Mouse (Mus musculus) limb, embryonic 11.5 days (tissue): ENCODE results near the gene Tardbp. TPM values are rescaled to one million over a fixed set of nuclear protein-coding genes. Genes with fewer than 3 reads are reported as not detected.
A peak's percentile ranks its signal among the peaks of the same experiment; 100 is the strongest.

Experiments used
- ATAC-seq: fragments of 200-750 bp; cut with Nextera tagmentation; 2 replicates; pipeline ENCODE4 v1.8.0; 2017; ENCODE audit warnings: low read depth; ENCODE audit not compliant: insufficient number of reproducible peaks, low FRiP score, low TSS enrichment
- DNase-seq: peaks from one replicate; pipeline ENCODE4 v3.0.0-alpha.2; 2015; ENCODE audit warnings: low spot score
- H3K27ac ChIP-seq: fragments of 300-500 bp; sonication (generic); replicated peaks from 2 replicates; pipeline ENCODE4 v1.5.1; 2014; ENCODE audit warnings: low read depth, mild to moderate bottlenecking, low read length
- H3K27me3 ChIP-seq: fragments of 300-500 bp; sonication (generic); 2 replicates; pipeline ENCODE4 v1.6.1; 2014; ENCODE audit warnings: mild to moderate bottlenecking, low read length, mixed read lengths; ENCODE audit not compliant: control insufficient read depth, insufficient read depth
- H3K36me3 ChIP-seq: fragments of 300-500 bp; sonication (generic); 2 replicates; pipeline ENCODE4 v1.6.1; 2014; ENCODE audit warnings: mild to moderate bottlenecking, low read length, moderate library complexity, mixed read lengths; ENCODE audit not compliant: control insufficient read depth, insufficient read depth
- H3K4me1 ChIP-seq: fragments of 300-500 bp; sonication (generic); 2 replicates; pipeline ENCODE4 v1.6.1; 2014; ENCODE audit warnings: low read length, mixed read lengths; ENCODE audit not compliant: control insufficient read depth, insufficient read depth
- H3K4me2 ChIP-seq: fragments of 300-500 bp; sonication (generic); 2 replicates; pipeline ENCODE4 v1.6.1; 2014; ENCODE audit warnings: low read depth, mild to moderate bottlenecking, moderate library complexity; ENCODE audit not compliant: severe bottlenecking
- H3K4me3 ChIP-seq: fragments of 300-500 bp; sonication (generic); 2 replicates; pipeline ENCODE4 v1.5.1; 2014; ENCODE audit warnings: low read depth, low read length
- H3K9ac ChIP-seq: fragments of 300-500 bp; sonication (generic); 2 replicates; pipeline ENCODE4 v1.6.1; 2014; ENCODE audit warnings: mild to moderate bottlenecking, low read length
- H3K9me3 ChIP-seq: fragments of 300-500 bp; sonication (generic); 2 replicates; pipeline ENCODE4 v1.6.1; 2016; ENCODE audit warnings: low read length; ENCODE audit not compliant: control insufficient read depth
- WGBS: fragments of 180-500 bp; shearing (Covaris S2); extraction: QIAGEN DNeasy Blood & Tissue Kit; methylation state at CpG from one replicate; pipeline ENCODE4 v1.1.7; 2014; 5-methylcytosine and 5-hydroxymethylcytosine counted together
- polyA plus RNA-seq: library from polyadenylated mRNA; unstranded; fragments of >200 nt; fragmentation: Nextera tagmentation; extraction: Ambion mirVana; gene quantifications from 2 replicates; pipeline ENCODE4 v1.2.1, GENCODE M21; 2014

Tardbp gene
- polyA plus RNA-seq, result 198 and 237 TPM in 2 replicates

GRCm38 (mm10) chr4:148626623-148627185 lies at the start of gene Tardbp:
Tardbp (minus strand) TSS chr4:148627019.
- Histone ChIP-seq H3K27ac (peak within 1 kb of the TSS; percentile 91), H3K4me3 (peak within 1 kb of the TSS; percentile 92), H3K9me3 (no peaks in the 10 kb centered on the region), H3K4me2 (peak within 1 kb of the TSS; percentile 47), H3K36me3 (peaks cover 19% of the 10 kb centered on the region), H3K4me1 (no peaks in the 10 kb centered on the region; the same call in 1 of the 2 replicates), H3K27me3 (no peaks in the 10 kb centered on the region), H3K9ac (peak within 1 kb of the TSS; percentile 99)
- DNase-seq (peak; percentile 97), ATAC-seq (peak; percentile 91)
- under 1% methylated on average over 51 of the region's 51 CpGs for WGBS

GRCm38 (mm10) chr4:148676188-148676960 lies 49.6 kb upstream of the Tardbp start:
- 43% methylated on average over 16 of the region's 16 CpGs for WGBS
- ATAC-seq, result no peak
- no peaks in the 10 kb centered on the region for H3K9me3 ChIP-seq
- H3K4me1 ChIP-seq, result 0 out of 2 replicates have a peak, but pooled peaks cover 7% of the 10 kb centered on the region
- H3K9ac ChIP-seq, result no peak overlapping the region
- no peaks in the 10 kb centered on the region for H3K36me3 ChIP-seq
- no peak overlapping the region for H3K4me3 ChIP-seq
- H3K27ac ChIP-seq, result no peak overlapping the region
- no peak overlapping the region for H3K4me2 ChIP-seq
- DNase-seq, result no peak
- H3K27me3 ChIP-seq, result no peaks in the 10 kb centered on the region

GRCm38 (mm10) chr4:148675043-148675442 lies 48.2 kb upstream of the Tardbp start:
- WGBS, result 39% methylated on average over 7 of the region's 7 CpGs
- ATAC-seq, result no peak
- DNase-seq, result no peak

GRCm38 (mm10) chr4:148671230-148671947 lies 44.6 kb upstream of the Tardbp start:
- ATAC-seq (no peak), DNase-seq (no peak)
- WGBS, result 48% methylated on average over 16 of the region's 16 CpGs
- Histone ChIP-seq H3K9ac (no peak overlapping the region), H3K36me3 (no peaks in the 10 kb centered on the region), H3K4me2 (no peak overlapping the region), H3K27me3 (no peaks in the 10 kb centered on the region), H3K9me3 (no peaks in the 10 kb centered on the region), H3K27ac (no peak overlapping the region), H3K4me1 (0 out of 2 replicates have a peak, but pooled peaks cover 4% of the 10 kb centered on the region), H3K4me3 (no peak overlapping the region)

More at GRCm38 (mm10) chr4:148675043-148675442, 48.2 kb upstream of the Tardbp start:
- H3K4me3 ChIP-seq, result no peak overlapping the region
- H3K9me3 ChIP-seq, result no peaks in the 10 kb centered on the region
- H3K4me1 ChIP-seq, result 0 out of 2 replicates have a peak, but pooled peaks cover 7% of the 10 kb centered on the region
- no peak overlapping the region for H3K9ac ChIP-seq
- H3K4me2 ChIP-seq, result no peak overlapping the region
- no peaks in the 10 kb centered on the region for H3K27me3 ChIP-seq
- H3K36me3 ChIP-seq, result no peaks in the 10 kb centered on the region
- no peak overlapping the region for H3K27ac ChIP-seq

GRCm38 (mm10) chr4:148667006-148667755 lies 40.4 kb upstream of the Tardbp start:
- Histone ChIP-seq H3K9me3 (no peaks in the 10 kb centered on the region), H3K27me3 (no peaks in the 10 kb centered on the region), H3K4me2 (no peak overlapping the region), H3K4me3 (no peak overlapping the region), H3K27ac (no peak overlapping the region), H3K36me3 (no peaks in the 10 kb centered on the region), H3K9ac (no peak overlapping the region), H3K4me1 (peaks cover 17% of the 10 kb centered on the region)
- WGBS, result 85% methylated on average over 14 of the region's 15 CpGs
- ATAC-seq (no peak), DNase-seq (no peak)

GRCm38 (mm10) chr4:148664021-148664420 lies 37.2 kb upstream of the Tardbp start:
- H3K36me3 ChIP-seq, result no peaks in the 10 kb centered on the region
- DNase-seq (no peak), ATAC-seq (no peak)
- H3K9me3 ChIP-seq, result no peaks in the 10 kb centered on the region
- H3K4me1 ChIP-seq, result peaks cover 21% of the 10 kb centered on the region
- H3K9ac ChIP-seq, result no peak overlapping the region
- H3K4me2 ChIP-seq, result no peak overlapping the region
- H3K4me3 ChIP-seq, result no peak overlapping the region
- H3K27ac ChIP-seq, result no peak overlapping the region
- H3K27me3 ChIP-seq, result no peaks in the 10 kb centered on the region
- 43% methylated on average over 6 of the region's 6 CpGs for WGBS

- H3K27ac ChIP-seq, result no peak overlapping the region
- ATAC-seq (no peak), DNase-seq (no peak)
- H3K9me3 ChIP-seq, result no peaks in the 10 kb centered on the region
- no peaks in the 10 kb centered on the region for H3K27me3 ChIP-seq
- no peak overlapping the region for H3K4me3 ChIP-seq
- H3K4me1 ChIP-seq, result peaks cover 21% of the 10 kb centered on the region
- WGBS, result 73% methylated on average over 7 of the region's 7 CpGs
- H3K36me3 ChIP-seq, result no peaks in the 10 kb centered on the region
- H3K9ac ChIP-seq, result no peak overlapping the region
- no peak overlapping the region for H3K4me2 ChIP-seq
Observed at GRCm38 (mm10) chr4:148663326-148663725, 36.5 kb upstream of the Tardbp start.
